Mouse (Mus musculus) bone marrow macrophage, adult 2 months (primary cell): Measurements from ENCODE around the gene Thpo.

Experiments
- CTCF ChIP-seq: IDR thresholded peaks from 2 replicates; pipeline ENCODE4 v1.5.1; 2012; ENCODE audit warnings: low read depth, mild to moderate bottlenecking, low read length, moderate library complexity
- POLR2A ChIP-seq: IDR thresholded peaks from 2 replicates; pipeline ENCODE4 v1.6.1; 2012; ENCODE audit warnings: mild to moderate bottlenecking, low read depth, low read length, borderline replicate concordance

GRCm38 (mm10) chr16:20725750-20726149, 8.6 kb downstream of the Thpo start:
- TF ChIP-seq CTCF (no peak), POLR2A (no peak)
